Mouse (Mus musculus) spleen, adult 2 months (tissue): ENCODE data around the gene Hsd11b2.

Experiments
- CTCF ChIP-seq: fragments of 200-500 bp; IDR thresholded peaks from 2 replicates; pipeline ENCODE4 v1.5.1; 2011; ENCODE audit warnings: mild to moderate bottlenecking, inconsistent platforms; ENCODE audit not compliant: insufficient read depth, insufficient read length, insufficient replicate concordance; ENCODE audit errors: extremely low read depth
- POLR2A ChIP-seq: fragments of 200-500 bp; IDR thresholded peaks from 2 replicates; pipeline ENCODE4 v1.6.1; 2011; ENCODE audit warnings: low read depth, low read length, inconsistent platforms

DNA sequence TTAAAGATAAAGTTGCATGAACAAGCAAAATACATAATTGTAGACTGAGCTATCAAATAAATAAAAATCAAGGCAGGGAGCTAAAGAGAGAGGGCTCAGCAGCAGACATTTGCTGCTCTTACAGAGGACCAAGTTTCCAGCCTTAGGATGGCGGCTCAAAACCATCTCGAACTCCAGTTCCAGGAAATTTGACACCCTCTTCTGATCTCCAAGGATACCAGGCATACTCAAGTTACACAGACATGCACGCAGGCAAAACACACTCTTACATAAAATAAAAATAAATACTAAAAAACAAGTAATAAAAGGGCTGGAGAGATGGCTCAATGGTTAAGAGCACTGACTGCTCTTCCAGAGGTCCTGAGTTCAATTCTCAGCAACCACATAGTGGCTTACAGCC, 25.1 kb upstream of the Hsd11b2 start:
- no peak for TF ChIP-seq CTCF
- no peak for TF ChIP-seq POLR2A
